Mouse (Mus musculus) heart, adult 2 months (tissue): ENCODE measurements around the gene Pnp2.

ENCODE experiments used
- CTCF ChIP-seq: fragments of 200-600 bp; IDR thresholded peaks from 2 replicates; pipeline ENCODE4 v1.8.1; 2022; ENCODE audit warnings: antibody characterized with exemption, mild to moderate bottlenecking, moderate library complexity
- EP300 ChIP-seq: fragments of 200-500 bp; IDR thresholded peaks from 2 replicates; pipeline ENCODE4 v1.6.1; 2011; ENCODE audit warnings: low read depth, low read length, control low read depth; ENCODE audit not compliant: insufficient read depth

DNA sequence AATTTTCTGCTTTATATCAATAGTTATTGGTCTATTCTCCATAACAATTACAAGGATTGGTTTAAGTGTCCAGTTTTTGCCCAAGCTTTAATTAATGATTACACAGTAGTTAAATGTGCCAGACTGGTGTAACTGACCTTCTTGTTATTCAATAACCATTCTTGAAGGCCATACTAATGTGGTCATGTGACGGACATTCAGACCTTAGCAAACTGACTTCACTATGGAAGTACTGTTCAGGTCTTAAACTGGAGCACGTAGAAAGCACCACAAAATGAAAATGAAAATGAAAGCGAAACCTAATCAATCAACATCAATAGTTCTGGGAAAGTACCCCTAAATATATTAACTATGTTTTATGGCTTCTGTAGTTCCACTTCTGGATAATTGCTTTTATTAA lies 35.2 kb downstream of the Pnp2 start:
- TF ChIP-seq EP300 (no peak), CTCF (no peak)
